Mouse (Mus musculus): ENCODE results near the gene Crispld2. TPM values are rescaled to one million over a fixed set of nuclear protein-coding genes. Genes with fewer than 3 reads are reported as not detected.

Gene Crispld2
- total and polyA plus RNA-seq, 3 experiments, result not detected

- Histone ChIP-seq H3K9me3 (replicated peaks; ENCODE audit: low read length) (no peaks in the 10 kb centered on the region), H3K27ac (ENCODE audit: insufficient read depth, low read depth) (no peak overlapping the region), H3K4me1 (ENCODE audit: control insufficient read depth in 1 of 2, insufficient read depth in 2 of 2) (peaks cover 11 to 47% of the 10 kb centered on the region in 2 experiments), H3K27me3 (replicated peaks) (no peaks in the 10 kb centered on the region), H3K4me3 (replicated peaks in 1 of 3; ENCODE audit: low read depth in 2 of 3, low read length in 2 of 3, poor library complexity in 1 of 3) (no peak overlapping the region), H3K9ac (ENCODE audit: insufficient read depth, low read depth) (no peak overlapping the region), H3K36me3 (replicated peaks in 1 of 2; ENCODE audit: control insufficient read depth in 1 of 2, insufficient read depth in 1 of 2, low read length in 1 of 2) (peaks cover 72 to 96% of the 10 kb centered on the region in 2 experiments), H3K79me2 (replicated peaks; ENCODE audit: control insufficient read depth, extremely low read depth, insufficient read depth, poor library complexity, severe bottlenecking) (peaks cover 21% of the 10 kb centered on the region; the same call in 1 of the 2 replicates), H3K4me2 (ENCODE audit: insufficient read depth, low read depth, poor library complexity, severe bottlenecking) (no peak overlapping the region)
- dilution Hi-C loops (cut with MboI; ENCODE audit: extremely low pct_ligation_motif_present, extremely low pct_unique_long_range_greater_than_20kb, low sequenced_read_pairs), result no loop called here
- peak; percentile 68 for DNase-seq (ENCODE audit: extremely low read depth)
- in situ Hi-C loops (cut with MboI; ENCODE audit: low pct_ligation_motif_present, low pct_unique_long_range_greater_than_20kb, low sequenced_read_pairs), result no loop called here
- TF ChIP-seq ZMIZ1 (IDR thresholded peaks at IDR 0.05; ENCODE audit: low read depth, low read length) (no peak), BHLHE40 (IDR thresholded peaks at IDR 0.05; ENCODE audit: low read depth, low read length) (no peak), IRF4 (IDR thresholded peaks at IDR 0.05; ENCODE audit: low read depth, low read length) (no peak), POLR2A (IDR thresholded peaks at IDR 0.05; ENCODE audit: low read depth, low read length) (no peak), MYC (IDR thresholded peaks at IDR 0.05; ENCODE audit: low read depth, low read length) (no peak), UBTF (IDR thresholded peaks at IDR 0.05; ENCODE audit: low read depth, low read length) (no peak), KAT2A (IDR thresholded peaks at IDR 0.05; ENCODE audit: insufficient replicate concordance, low read length) (no peak), NRF1 (IDR thresholded peaks at IDR 0.05; ENCODE audit: low read depth, low read length) (no peak), RAD21 (IDR thresholded peaks at IDR 0.05; ENCODE audit: low read depth, low read length) (peak; percentile 78), NELFE (IDR thresholded peaks at IDR 0.05; ENCODE audit: low read depth, low read length) (no peak), MEF2A (IDR thresholded peaks at IDR 0.05; ENCODE audit: borderline replicate concordance, low read depth, low read length) (peak; percentile 31; the same call in 1 of the 2 replicates), ZNF384 (IDR thresholded peaks at IDR 0.05; ENCODE audit: low read depth, low read length) (no peak), GABPA (IDR thresholded peaks at IDR 0.05; ENCODE audit: insufficient replicate concordance, low read depth, low read length) (no peak), SMC3 (IDR thresholded peaks at IDR 0.05; ENCODE audit: low read depth, low read length) (peak; percentile 67), MXI1 (IDR thresholded peaks at IDR 0.05; ENCODE audit: low read depth, low read length) (no peak), ETS1 (conservative IDR thresholded peaks at IDR 0.05; ENCODE audit: low read depth, low read length) (no peak), E2F4 (IDR thresholded peaks at IDR 0.05; ENCODE audit: insufficient replicate concordance, low read depth, low read length) (no peak), MAX (IDR thresholded peaks at IDR 0.05; ENCODE audit: low read length) (no peak), JUND (conservative IDR thresholded peaks at IDR 0.05; ENCODE audit: low read depth, low read length) (no peak), ZKSCAN1 (IDR thresholded peaks at IDR 0.05; ENCODE audit: borderline replicate concordance, low read depth, low read length) (no peak), PAX5 (IDR thresholded peaks at IDR 0.05; ENCODE audit: low read length) (no peak), JUN (IDR thresholded peaks at IDR 0.05; ENCODE audit: insufficient read depth, low read depth, low read length) (no peak), ELF1 (IDR thresholded peaks at IDR 0.05; ENCODE audit: low read depth, low read length) (no peak), MAZ (IDR thresholded peaks at IDR 0.05; ENCODE audit: low read depth, low read length) (no peak), CHD1 (IDR thresholded peaks at IDR 0.05; ENCODE audit: low read depth, low read length) (no peak), CTCF (conservative IDR thresholded peaks at IDR 0.05 in 1 of 2, IDR thresholded peaks at IDR 0.05 in 1 of 2; ENCODE audit: low read depth in 2 of 2, low read length in 2 of 2) (peak; percentile 80 to 84), EP300 (IDR thresholded peaks at IDR 0.05; ENCODE audit: low read length) (no peak), TBP (conservative IDR thresholded peaks at IDR 0.05; ENCODE audit: low read depth, low read length) (no peak), POLR2AphosphoS2 (IDR thresholded peaks at IDR 0.05; ENCODE audit: low read depth, low read length) (no peak), SIN3A (IDR thresholded peaks at IDR 0.05; ENCODE audit: low read length) (no peak), RCOR1 (conservative IDR thresholded peaks at IDR 0.05; ENCODE audit: low read depth, low read length) (no peak), TCF12 (IDR thresholded peaks at IDR 0.05; ENCODE audit: low read depth, low read length) (peak; percentile 14; the same call in 1 of the 2 replicates)
Measured at GRCm38 (mm10) chr8:119944096-119944811, 48.0 kb upstream of the Crispld2 start.
